Mouse (Mus musculus) cerebellum, adult 8-10 months (tissue): Measurements from ENCODE around the gene Gm16427.
"Not testable (repeated sequence)": the region's sequence is repeated elsewhere in the genome, so short reads cannot be mapped to it uniquely, and the experiment has no call there.

Experiments used
- DNase-seq: peaks from one replicate; pipeline ENCODE4 v3.0.0; 2022

Gene Gm16427

GRCm38 (mm10) chr5:93540100-93540499 lies at the start of gene Gm16427:
TSS of gene Gm16427 (minus strand) at chr5:93540200.
- not testable (repeated sequence) for DNase-seq
